Mouse (Mus musculus) intestine, embryonic 14.5 days (tissue): ENCODE data around the gene Chmp4b. TPM values are rescaled to one million over a fixed set of nuclear protein-coding genes. Genes with fewer than 3 reads are reported as not detected.

Experiments used
- ATAC-seq: fragments of 200-750 bp; cut with Nextera tagmentation; replicated peaks from 2 replicates; pipeline ENCODE4 v1.8.0; 2017; ENCODE audit warnings: low read depth, moderate number of reproducible peaks, moderate TSS enrichment, moderate library complexity; ENCODE audit not compliant: low FRiP score, low TSS enrichment
- DNase-seq: peaks from one replicate; pipeline ENCODE4 v3.0.0-alpha.2; 2018; ENCODE audit warnings: low spot score
- H3K27ac ChIP-seq: fragments of 300-500 bp; sonication (generic); 2 replicates; pipeline ENCODE4 v1.5.1; 2014; ENCODE audit warnings: low read depth, mild to moderate bottlenecking, control low read depth
- H3K27me3 ChIP-seq: fragments of 300-500 bp; sonication (generic); replicated peaks from 2 replicates; pipeline ENCODE4 v1.6.1; 2014; ENCODE audit warnings: low read length, control low read depth; ENCODE audit not compliant: control insufficient read depth, insufficient read depth
- H3K36me3 ChIP-seq: fragments of 300-500 bp; sonication (generic); 2 replicates; pipeline ENCODE4 v1.6.1; 2014; ENCODE audit warnings: low read length, control low read depth; ENCODE audit not compliant: control insufficient read depth, insufficient read depth
- H3K4me1 ChIP-seq: fragments of 300-500 bp; sonication (generic); replicated peaks from 2 replicates; pipeline ENCODE4 v1.6.1; 2014; ENCODE audit warnings: low read length, control low read depth, mixed read lengths; ENCODE audit not compliant: control insufficient read depth, insufficient read depth
- H3K4me2 ChIP-seq: fragments of 300-500 bp; sonication (generic); 2 replicates; pipeline ENCODE4 v1.6.1; 2014; ENCODE audit warnings: low read length
- H3K4me3 ChIP-seq: fragments of 300-500 bp; sonication (generic); 2 replicates; pipeline ENCODE4 v1.5.1; 2014; ENCODE audit warnings: low read depth, low read length, control low read depth, mixed read lengths
- H3K9ac ChIP-seq: fragments of 300-500 bp; sonication (generic); 2 replicates; pipeline ENCODE4 v1.6.1; 2014; ENCODE audit warnings: mild to moderate bottlenecking, low read length
- H3K9me3 ChIP-seq: fragments of 300-500 bp; sonication (generic); 2 replicates; pipeline ENCODE4 v1.6.1; 2016; ENCODE audit warnings: low read length, control low read depth; ENCODE audit not compliant: control insufficient read depth
- WGBS: fragments of 180-500 bp; shearing (Covaris S2); extraction: QIAGEN DNeasy Blood & Tissue Kit; methylation state at CpG from one replicate; pipeline ENCODE4 v1.1.7; 2014; 5-methylcytosine and 5-hydroxymethylcytosine counted together
- polyA plus RNA-seq: library from polyadenylated mRNA; unstranded; fragments of >200 nt; fragmentation: Nextera tagmentation; extraction: Ambion mirVana; gene quantifications from 2 replicates; pipeline ENCODE4 v1.2.1, GENCODE M21; 2014

Chmp4b gene
- polyA plus RNA-seq, 1 experiment from 2014 or later = 15.8 TPM

DNA sequence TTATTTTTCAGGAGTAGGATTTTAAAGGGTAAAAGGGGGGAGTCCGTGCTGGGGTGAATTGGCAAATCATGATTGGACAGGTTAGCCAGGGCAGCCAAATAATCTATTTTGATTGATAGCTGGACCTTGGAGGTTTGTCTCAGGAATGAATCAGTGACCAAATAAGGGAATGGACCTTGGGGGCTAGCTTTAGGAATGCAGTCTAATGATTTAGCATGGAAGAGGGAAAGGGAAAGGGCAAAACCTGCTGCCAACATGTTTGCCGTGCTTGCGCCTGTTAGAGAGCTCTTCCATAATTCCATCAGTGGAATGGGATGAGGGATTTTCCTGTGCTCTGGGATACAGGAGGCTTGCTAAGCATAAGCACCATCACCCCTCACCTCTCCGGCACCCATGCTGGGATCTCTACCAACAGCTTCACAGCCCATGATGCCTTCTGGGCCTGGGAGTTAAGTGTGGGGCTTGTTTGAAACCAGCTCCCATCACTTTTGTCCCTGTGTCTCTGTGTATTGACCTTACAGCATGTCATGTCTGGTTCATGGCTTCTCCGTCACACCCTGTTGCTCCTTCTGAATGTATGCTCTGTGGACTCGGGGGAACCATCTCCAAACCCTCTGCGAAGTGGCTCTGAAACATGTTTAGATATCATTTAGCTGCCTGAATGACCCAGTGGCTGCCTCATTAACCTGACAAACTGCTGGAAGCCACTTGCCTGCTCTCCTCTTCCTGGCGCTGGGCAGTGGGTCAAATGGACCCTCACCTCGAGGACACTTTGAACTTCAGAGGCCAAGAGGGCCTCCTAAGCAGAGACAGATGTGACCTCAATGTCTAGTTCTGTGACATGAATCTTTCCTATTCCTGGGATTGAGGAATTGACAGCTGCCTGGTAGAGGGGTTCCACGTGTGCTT is 91.7 kb downstream of the Chmp4b start:
- Histone ChIP-seq H3K9ac (no peak overlapping the region), H3K27me3 (no peaks in the 10 kb centered on the region), H3K4me2 (no peak overlapping the region), H3K9me3 (no peaks in the 10 kb centered on the region), H3K4me3 (no peak overlapping the region), H3K4me1 (peaks cover 4% of the 10 kb centered on the region; the same call in 1 of the 2 replicates), H3K36me3 (no peaks in the 10 kb centered on the region), H3K27ac (no peak overlapping the region)
- ATAC-seq = no peak
- WGBS = 62% methylated on average over 10 of the region's 10 CpGs
- DNase-seq = no peak

DNA sequence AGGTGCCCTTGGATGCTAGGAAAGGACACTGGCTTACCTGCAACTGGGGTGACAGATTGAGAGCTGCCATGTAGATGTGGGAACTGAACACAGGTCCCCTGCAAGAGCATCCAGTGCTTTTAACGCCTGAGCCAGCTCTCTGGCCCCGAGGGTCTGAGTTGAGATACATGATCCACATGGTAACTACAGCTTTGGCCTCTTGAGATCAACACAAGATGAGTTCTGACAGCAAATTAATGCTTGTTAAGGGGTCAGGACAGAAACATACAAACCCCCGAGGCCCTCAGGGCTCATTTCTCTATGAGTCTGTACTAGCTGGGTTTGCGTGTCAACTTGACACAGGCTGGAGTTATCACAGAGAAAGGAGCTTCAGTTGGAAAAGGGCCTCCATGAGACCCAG is 92.4 kb downstream of the Chmp4b start:
- H3K4me3 ChIP-seq = no peak overlapping the region
- H3K27ac ChIP-seq = no peak overlapping the region
- WGBS = 73% methylated on average over 4 of the region's 4 CpGs
- no peak for DNase-seq
- no peak overlapping the region for H3K4me2 ChIP-seq
- no peaks in the 10 kb centered on the region for H3K36me3 ChIP-seq
- no peak for ATAC-seq
- peaks cover 5% of the 10 kb centered on the region for H3K4me1 ChIP-seq
- no peak overlapping the region for H3K9ac ChIP-seq
- H3K27me3 ChIP-seq = no peaks in the 10 kb centered on the region
- H3K9me3 ChIP-seq = no peaks in the 10 kb centered on the region

Other genes starting within 250 kb of the Chmp4b start
- 2.3 and 2.7 TPM in 2 replicates for gene Snta1, start 243.6 kb upstream of the Chmp4b start, polyA plus RNA-seq
- 33.6 and 42.3 TPM in 2 replicates for gene Cbfa2t2, start 215.2 kb upstream of the Chmp4b start, polyA plus RNA-seq
- gene 1700003F12Rik, start 104.6 kb upstream of the Chmp4b start, polyA plus RNA-seq = 0.55 and 0.73 TPM in 2 replicates
- 0.23 and 0.27 TPM in 2 replicates for gene Actl10, start 99.9 kb upstream of the Chmp4b start, polyA plus RNA-seq
- 0.81 and 1.4 TPM in 2 replicates for gene Necab3, start 92.8 kb upstream of the Chmp4b start, polyA plus RNA-seq
- 10.7 and 10.8 TPM in 2 replicates for gene E2f1, start 81.8 kb upstream of the Chmp4b start, polyA plus RNA-seq
- gene Pxmp4, start 48.0 kb upstream of the Chmp4b start, polyA plus RNA-seq = 25.9 and 26.4 TPM in 2 replicates
- gene Zfp341, start 38.4 kb upstream of the Chmp4b start, polyA plus RNA-seq = 0.97 and 1.0 TPM in 2 replicates
- gene 4930519P11Rik, start 38.3 kb upstream of the Chmp4b start, polyA plus RNA-seq = not detected in 2 replicates
- not detected in 2 replicates for gene Gm14214, start 118.3 kb downstream of the Chmp4b start, polyA plus RNA-seq
- gene Raly, start 139.4 kb downstream of the Chmp4b start, polyA plus RNA-seq = 66.4 and 73.2 TPM in 2 replicates
- gene a, start 139.7 kb downstream of the Chmp4b start, polyA plus RNA-seq = 0.93 and 1.5 TPM in 2 replicates
- gene Eif2s2, start 241.2 kb downstream of the Chmp4b start, polyA plus RNA-seq = 107 and 112 TPM in 2 replicates